Mouse (Mus musculus) telencephalon, adult 2 months (tissue): ENCODE results near the gene 2010109A12Rik.

Source experiments
- DNase-seq: peaks from one replicate; pipeline ENCODE4 v3.0.0-alpha.2; 2011; ENCODE audit warnings: low read depth, low spot score

The 2010109A12Rik gene

DNA sequence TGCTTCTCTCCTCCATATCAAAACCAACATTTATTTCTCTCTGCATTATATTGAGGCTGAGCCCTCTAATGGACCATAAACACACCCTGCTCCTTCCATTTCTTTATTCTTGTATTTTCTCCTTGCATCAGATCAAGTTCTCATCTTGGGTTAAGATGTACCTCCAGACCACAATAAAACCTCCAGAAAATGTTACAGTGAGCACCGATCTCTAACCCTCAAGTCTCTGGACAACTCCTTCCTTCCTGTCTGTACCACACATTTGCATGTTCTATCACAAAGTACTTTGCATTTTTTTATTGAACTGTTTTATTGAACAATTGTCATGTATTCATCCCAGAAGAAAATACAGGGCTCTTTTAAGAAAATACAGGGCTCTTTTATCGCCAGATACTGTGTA is 23.2 kb downstream of the 2010109A12Rik start:
- no peak for DNase-seq

- no peak for DNase-seq
Observed at GRCm38 (mm10) chr5:93231721-93232120, 25.4 kb downstream of the 2010109A12Rik start.

DNA sequence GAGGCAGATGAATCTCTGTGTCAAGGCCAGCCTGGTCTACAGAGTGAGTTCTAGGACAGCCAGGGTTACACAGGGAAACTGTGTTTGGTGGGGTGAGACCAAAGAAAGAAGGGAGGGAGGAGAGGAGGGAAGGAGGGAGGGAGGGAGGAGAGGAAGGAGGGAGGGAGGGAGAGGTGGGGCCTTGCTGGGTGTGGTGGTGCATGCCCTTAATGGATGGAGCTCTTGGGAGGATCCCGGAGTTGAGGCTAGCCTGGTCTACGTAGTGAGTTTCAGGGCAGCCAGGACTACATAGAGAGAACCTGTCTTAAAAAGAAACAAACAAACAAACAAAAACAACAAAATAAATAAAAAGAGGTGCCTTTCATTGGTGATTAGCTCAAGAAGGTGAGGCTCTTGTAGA is 26.5 kb downstream of the 2010109A12Rik start:
- DNase-seq = no peak

GRCm38 (mm10) chr5:93234130-93234529 is 27.8 kb downstream of the 2010109A12Rik start:
- DNase-seq = no peak

DNA sequence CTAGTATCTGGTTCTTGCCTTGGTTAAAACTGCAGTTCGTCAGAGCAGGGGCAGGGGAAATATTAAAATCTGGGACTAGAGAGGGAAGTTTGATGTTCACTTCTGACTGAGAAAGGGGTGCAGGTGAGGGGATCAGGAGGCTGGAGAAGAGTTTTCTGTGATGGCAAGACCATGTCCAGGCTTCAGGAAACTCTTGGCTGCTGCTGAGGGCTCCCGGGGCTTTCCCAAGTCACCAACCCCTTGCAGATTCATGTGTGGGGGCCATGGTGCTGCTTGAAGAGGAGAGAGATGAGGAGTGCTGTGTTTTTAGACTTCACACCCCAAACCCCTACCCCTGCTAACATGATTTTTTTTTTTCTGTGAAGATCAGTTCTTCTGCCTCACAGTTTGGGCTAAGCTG is 28.3 kb downstream of the 2010109A12Rik start:
- DNase-seq = no peak

GRCm38 (mm10) chr5:93235888-93236287 is 29.6 kb downstream of the 2010109A12Rik start:
- peak; percentile 8 for DNase-seq

GRCm38 (mm10) chr5:93236541-93236940 is 30.2 kb downstream of the 2010109A12Rik start:
- DNase-seq = no peak

- DNase-seq = no peak
Observed at GRCm38 (mm10) chr5:93239590-93240544, 33.5 kb downstream of the 2010109A12Rik start.

DNA sequence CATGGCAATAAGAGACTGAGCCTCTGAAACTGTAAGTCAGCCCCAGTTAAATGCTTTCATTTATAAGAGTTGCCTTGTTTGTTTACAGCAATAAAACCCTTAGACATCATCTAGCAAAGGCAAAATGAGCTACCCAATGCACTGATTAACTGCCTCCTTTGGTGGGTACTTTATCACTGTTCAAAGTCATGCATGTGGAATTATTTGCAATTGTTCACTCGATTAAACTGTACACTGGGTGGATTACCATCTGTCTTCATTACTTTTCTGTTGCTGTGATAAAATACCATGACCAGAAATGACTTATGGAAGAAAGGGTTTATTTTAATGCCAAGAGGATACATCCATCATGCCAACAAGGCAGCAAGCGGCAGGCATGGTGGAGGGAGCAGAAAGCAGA is 39.0 kb downstream of the 2010109A12Rik start:
- no peak for DNase-seq

- no peak for DNase-seq
Observed at GRCm38 (mm10) chr5:93249940-93250578, 43.7 kb downstream of the 2010109A12Rik start.

- no peak for DNase-seq
Observed at GRCm38 (mm10) chr5:93251001-93251760, 44.9 kb downstream of the 2010109A12Rik start.

DNA sequence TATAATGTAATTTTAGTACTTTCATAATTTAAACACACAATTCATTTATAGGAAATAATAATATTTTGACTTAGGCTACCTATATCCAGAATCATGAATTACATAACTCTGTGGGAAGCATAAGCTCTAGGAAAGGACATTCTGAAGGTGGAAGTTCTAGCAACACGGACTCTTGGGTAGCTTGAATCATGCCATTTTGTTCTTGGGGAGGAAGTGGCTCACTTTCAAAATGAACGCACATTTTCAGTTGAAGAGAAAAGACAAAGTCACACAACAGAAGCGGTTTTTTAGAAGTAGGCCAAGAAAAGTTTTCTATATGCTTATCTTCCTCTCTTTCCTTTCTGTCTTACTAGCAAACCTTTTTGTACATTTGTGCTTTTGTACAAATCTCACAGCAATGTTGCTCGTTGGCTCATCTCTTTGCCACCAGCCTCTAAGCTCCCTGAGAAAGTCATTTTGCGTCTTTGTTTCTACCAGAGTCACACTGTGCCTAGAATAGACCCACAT is 49.5 kb downstream of the 2010109A12Rik start:
- no peak for DNase-seq

- no peak for DNase-seq
Observed at GRCm38 (mm10) chr5:93256820-93257405, 50.6 kb downstream of the 2010109A12Rik start.

- no peak for DNase-seq
Observed at GRCm38 (mm10) chr5:93259349-93259748, 53.0 kb downstream of the 2010109A12Rik start.

DNA sequence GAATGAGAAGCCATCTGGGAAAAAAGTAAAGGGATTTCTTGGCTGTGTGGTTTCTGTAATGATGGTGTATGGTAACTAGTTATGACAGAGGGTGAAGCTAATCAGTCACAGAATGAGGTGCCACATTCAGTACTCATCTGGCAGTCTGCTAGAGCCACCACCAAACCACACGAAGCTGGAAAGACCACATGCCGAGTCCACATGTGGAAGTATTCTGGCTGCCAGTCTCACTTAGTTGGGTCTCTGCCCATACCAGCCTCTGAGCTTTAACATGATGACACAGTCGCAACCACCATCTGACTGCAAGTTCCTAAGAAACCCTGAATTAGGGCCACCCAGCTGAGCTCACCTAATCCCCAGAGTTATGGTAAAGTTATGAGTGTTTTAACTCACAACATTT is 54.7 kb downstream of the 2010109A12Rik start:
- DNase-seq = no peak

DNA sequence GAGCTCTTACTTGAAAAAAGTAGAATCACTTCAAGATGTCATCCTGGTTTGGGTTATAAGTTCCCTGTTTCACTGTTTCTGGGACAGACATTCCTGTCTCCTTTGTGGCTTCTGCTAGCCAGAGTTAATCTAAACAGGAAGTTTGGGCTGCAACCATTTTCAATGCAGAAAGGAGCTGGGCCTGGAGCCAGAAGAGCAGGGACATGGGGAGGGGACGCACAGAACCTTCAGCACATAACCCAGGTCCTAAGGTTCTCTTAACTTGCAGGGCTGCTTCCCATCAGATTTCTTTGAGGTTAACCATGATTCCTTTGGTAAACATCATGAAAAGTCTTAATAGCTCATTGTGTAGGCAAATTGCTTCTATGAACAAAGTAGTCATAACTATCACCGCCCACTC is 56.4 kb downstream of the 2010109A12Rik start:
- DNase-seq = no peak
